Mouse (Mus musculus): ENCODE measurements around the gene Sbds.

Gene Sbds

DNA sequence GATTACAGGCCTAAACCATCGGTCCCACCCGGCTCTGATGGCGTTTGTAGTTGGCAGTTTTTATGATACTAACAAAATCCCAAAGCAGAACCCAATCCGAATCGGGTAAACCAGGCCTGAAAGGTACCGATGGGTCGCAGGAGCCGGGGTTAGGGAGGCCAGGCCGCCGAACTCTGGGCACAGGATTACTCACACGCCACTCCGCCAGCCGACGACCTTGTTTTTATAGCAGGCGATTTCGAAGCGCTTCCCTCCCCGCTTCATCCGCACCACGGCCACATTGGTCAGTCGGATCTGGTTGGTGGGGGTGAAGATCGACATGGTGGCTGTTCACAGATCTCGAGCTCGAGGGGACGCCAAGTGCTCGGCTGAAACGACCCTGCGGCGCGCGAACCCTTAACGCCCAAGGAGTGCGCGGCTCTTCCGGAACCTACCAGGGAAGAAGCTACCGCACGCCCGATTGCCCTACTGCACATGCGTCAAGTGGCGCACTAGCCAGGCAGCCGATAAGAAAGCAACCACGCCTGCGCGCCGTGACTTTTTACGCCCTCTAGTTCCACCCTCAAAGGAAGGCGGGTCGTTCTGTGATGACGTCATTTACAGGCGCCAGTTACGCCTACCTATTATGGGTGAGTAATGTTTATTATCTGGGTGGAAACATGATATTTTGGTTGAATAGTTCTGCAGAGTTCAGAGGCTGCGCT lies at the start of gene Sbds, which contains the start of gene Tyw1:
Gene Sbds, minus strand, starts transcription at position 514 of the 704 bp plus-strand sequence.
Gene Tyw1, plus strand, starts transcription at position 603 of the 704 bp plus-strand sequence.
- peak; percentile 99 for DNase-seq

DNA sequence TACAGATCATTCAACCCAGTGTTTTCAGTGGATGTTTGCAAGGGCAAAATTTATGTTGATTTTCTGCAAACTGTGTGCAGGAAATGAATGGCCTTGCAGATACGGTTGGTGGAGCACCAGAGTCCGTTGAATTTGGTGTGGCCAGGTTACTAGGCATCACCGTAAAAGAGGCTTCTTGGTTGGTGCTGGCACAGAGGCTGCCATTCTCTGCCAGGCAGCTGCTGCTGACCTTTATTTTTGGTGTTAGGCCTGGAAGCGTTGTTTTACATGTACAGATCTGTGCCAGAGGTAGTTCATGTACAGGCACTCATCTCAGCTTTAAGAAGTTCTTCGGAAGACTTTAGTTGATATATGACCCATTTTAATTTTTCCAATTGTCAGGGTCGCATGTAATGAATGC lies 48.3 kb upstream of the Sbds start:
- no peak for DNase-seq

GRCm38 (mm10) chr5:130299526-130299925 lies 44.2 kb upstream of the Sbds start:
- DNase-seq: no peak

DNA sequence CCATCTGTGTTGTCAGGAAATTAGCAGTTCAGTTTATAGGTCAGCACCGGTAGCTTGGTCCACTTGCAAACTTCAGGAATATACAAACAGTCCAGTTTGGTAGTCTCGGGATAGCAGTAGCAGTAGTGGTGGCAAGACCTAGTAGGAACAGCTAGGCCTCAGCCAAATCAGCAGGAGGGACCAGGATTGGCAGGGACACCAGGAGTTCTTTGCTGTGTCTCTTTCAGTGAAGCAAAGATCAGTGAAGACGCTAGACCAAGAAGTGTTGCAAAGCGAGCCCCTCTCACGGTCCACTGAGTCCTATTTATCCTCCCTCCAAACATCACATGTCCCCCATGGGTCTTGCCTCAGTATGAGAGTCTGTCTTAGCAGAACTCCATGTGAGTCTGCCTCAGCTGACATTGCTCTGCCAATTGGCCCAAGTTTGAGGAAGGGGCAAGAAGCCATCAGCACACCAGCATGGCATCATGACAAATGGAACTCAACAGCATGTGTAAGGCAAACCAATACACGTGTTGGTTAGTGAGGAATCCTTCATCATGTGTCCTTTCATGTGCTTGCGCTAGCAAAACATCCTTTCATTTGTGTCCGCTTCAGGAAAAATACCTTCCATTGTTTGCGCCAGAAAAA lies 43.6 kb upstream of the Sbds start:
- DNase-seq: no peak

DNA sequence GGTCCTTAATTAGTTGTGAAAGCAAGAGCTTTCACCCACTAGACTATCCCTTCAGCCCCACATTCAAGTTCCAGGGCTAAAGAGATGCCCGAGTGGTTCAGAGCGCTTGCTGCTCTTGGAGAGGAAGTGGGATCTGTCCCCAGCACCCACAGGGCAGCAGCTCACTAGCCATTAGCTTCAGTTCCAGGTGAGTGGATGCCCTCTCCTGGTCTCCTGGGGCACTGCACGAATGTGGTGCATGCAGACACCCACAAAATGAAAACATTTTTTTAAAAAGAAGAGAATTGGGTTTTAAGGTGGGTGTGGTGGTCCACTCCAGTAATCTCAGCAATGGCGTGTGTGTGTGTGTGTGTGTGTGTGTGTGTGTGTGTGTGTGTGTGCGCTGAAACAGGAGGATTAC lies 40.7 kb upstream of the Sbds start:
- no peak for DNase-seq

GRCm38 (mm10) chr5:130294598-130294997 lies 39.3 kb upstream of the Sbds start:
- no peak for DNase-seq

DNA sequence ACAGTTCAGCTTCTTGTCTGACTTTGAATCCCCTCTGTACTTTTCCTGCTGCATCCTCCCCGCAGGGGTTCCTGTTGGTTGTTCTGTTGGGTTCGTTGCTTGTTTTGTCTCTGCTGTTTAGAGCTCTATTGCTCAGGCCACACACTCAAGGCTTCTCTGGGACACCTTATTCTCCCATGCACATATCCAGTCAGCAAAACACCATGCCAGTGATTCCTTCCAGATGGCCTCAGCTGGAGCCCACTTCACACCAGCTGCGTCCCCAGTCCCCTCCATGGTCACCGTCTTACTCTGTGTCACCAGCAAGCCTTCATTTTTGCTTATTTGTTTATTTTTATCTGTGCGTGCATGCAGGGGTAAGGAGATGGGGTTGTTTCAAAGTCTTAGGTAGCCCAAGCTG lies 38.6 kb upstream of the Sbds start:
- DNase-seq: no peak

GRCm38 (mm10) chr5:130292976-130293375 lies 37.6 kb upstream of the Sbds start:
- no peak for DNase-seq

- DNase-seq: peak; percentile 66
Observed at GRCm38 (mm10) chr5:130290775-130291174, 35.4 kb upstream of the Sbds start.

- DNase-seq: no peak
Observed at GRCm38 (mm10) chr5:130290242-130290641, 34.9 kb upstream of the Sbds start.

DNA sequence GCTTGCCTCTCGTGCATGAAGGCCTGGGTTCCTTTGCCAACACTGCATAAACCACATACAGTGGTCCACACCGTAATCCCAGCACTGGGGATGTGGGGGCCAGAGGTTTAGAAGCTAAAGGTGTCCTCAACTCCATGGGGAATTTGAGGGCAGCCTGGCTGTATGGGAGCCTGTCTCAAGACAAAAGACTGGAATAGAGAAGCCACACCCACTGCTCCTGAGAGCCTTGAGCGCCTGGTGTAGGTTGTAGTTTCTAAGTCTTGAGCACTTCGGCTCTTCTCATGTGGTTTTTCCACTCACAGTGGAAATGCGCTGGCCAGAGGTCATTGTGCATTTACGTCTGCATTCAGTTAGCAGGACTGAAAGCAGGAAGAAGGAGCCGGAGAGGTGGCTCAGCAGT lies 32.8 kb upstream of the Sbds start:
- DNase-seq: no peak

GRCm38 (mm10) chr5:130283079-130283732 lies 27.9 kb upstream of the Sbds start:
- no peak for DNase-seq

DNA sequence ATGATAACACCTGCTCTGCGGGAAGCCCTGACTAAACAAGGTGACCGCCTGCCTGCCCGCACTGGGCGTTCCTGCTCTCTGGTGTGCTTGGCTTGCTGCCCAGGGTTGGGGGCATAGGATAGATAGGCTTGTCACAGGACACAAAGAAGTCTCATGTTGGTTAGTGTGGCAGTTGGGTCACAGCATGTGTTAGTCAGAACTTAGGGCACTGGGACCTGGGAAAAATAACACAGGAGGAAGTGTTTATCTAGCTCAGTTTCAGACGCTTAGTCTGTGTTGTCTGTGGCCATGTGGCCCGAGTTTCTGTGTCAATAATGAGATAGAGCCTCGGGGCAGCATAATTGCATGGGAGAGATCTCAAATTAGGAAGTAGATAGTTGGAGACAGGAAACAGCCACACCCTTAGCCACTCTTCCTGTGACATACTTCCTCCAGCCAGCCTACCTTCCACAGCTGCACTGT lies 22.7 kb upstream of the Sbds start:
- no peak for DNase-seq

GRCm38 (mm10) chr5:130275509-130275908 lies 20.2 kb upstream of the Sbds start:
- DNase-seq: peak; percentile 67

DNA sequence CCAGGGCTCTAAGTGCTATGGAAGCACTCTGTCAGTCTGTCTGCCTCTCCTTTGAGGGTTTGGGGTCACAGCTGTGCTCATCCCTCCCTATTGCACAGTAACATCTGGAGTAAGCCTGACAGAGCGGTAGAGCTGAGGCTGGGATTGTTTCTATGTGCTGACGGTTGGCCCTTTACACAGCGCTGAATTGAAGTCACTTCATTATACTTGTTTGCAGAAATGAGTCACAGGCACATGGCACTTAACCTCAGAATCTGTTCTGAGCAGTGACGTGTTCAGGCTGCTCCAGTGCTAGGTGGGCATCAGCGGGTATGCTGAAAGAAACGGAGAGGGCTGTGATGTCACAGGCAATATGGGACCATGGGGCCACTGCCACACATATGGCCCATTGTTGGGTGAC lies 17.7 kb upstream of the Sbds start:
- DNase-seq: no peak

DNA sequence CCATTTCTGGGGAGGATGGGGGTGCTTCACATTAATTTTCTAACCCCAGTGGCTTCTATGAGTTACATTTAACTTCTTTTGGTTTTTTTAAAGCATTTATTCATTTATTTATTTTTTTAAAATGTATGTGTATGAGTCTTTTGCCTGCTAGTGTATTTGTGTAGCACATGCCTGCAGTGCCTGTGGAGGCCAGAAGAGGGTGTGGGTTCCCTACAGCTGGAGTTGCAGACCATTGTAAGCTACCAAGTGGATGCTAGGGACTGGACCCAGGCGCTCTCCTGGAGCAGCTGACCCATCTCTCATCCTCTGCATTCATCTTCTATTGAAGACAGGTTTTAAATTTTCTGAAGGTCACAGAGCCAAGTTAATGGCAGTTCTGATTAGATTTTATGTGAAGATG lies 17.0 kb upstream of the Sbds start:
- no peak for DNase-seq

DNA sequence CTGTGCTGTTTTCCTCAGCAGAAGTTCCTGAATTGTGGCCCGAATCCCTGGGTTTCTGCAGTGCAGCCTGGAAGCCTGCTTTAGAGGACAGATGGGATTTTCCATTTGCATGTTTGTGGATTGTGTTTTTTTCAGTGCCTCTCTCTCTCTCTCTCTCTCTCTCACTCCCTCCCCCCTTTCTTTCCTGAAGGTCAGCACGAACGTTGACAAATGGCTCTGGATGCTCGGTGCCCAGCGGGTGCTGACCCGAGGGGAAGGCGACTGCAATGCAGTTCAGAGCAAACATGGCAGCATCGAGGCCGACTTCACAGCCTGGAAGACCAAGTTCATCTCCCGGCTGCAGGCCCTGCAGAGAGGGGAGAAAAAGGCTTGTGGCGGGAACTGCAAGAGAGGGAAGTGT lies 13.6 kb upstream of the Sbds start:
- DNase-seq: no peak

GRCm38 (mm10) chr5:130267316-130267715 lies 12.0 kb upstream of the Sbds start:
- DNase-seq: peak; percentile 46

DNA sequence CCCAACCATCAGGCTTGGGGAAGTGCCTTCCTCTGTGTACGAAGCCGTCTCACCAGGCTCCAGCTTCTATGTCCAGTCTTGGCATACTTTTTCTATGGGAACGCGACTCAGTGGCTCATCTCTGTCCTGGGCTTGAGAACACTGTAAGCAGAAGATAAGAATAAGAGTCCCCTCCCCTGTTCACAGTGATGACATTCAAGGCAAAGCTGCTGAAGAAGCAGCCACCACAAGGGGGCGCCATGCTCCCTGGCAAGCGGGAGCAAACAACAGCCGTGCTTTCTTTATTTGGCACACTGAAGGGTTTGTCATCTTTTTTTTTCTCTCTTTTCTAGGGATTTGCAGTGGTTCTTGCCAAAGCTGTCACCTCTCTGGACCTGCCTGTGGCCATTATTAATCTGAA lies 11.3 kb upstream of the Sbds start:
- DNase-seq: peak; percentile 46

- DNase-seq: no peak
Observed at GRCm38 (mm10) chr5:130264433-130265005, 9.2 kb upstream of the Sbds start.

DNA sequence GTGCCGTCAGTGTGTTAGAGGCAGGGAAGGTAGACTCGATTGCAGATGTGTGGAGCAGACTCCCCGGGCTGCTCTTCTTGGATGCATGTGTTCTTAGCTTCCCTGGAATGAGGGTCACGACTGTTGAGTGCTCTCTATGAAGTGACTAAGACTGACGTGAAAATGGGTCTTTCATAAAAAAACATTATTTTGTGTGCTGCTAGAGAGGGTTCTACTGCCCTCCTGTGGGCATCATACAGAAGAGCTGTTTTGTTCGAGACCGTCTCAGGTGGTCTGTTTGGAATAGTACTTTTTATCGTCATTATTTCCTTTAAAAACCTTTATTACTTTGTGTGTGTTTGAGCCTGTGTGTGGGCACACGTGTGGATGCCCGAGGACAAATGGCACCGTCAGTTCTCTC lies 8.1 kb upstream of the Sbds start:
- no peak for DNase-seq

DNA sequence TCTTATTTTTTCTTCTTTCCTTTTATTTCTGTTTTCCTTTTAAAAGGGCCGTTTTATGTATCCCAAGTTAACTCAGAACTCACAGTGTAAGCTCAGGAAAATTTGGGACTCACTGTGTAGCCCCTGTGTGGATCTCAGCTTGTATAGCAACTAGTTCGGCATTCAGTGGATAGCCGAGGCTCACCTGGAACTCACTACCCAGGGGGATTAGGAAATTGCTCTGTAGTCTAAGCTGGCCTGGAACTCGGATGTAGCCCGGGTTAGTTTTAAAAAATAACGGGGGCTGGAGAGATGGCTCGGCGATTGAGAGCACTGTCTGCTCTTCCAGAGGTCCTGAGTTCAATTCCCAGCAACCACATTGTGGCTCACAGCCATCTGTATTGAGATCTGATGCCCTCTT lies 2.0 kb upstream of the Sbds start:
- DNase-seq: peak; percentile 53

DNA sequence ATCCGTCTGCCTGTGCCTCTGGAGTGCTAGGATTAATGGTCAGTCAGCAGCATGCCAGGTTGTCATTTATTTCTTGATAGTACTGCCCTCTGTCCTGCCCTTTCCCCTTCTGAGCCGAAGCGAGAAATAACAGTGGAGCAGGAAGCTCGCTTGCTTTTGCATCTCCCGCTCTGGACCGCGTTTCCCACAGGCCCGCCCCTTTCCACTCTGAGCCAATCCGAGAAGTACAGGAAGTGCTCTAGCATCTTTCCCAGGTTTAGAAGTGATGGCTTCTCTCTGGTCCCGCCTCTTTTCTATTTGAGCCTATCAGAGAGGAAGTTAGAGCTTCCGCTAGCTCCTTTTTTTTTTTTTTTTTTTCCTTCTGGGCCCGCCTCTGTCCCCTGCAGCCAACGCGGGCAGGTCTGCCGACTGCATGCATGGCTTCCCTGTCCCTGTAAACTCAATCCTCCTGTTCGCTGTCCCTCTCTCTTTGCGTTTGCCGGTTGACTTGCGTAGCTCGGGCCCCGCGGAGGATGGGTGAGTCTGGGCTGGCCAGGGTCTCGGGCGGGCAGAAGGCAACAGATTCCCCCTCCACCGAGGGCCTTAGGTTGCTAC lies 1.4 kb upstream of the Sbds start:
- DNase-seq: peak; percentile 96

Data from cerebellum, adult 9-10 months (tissue).